Mouse (Mus musculus): ENCODE measurements around the gene Gm8882. TPM values are rescaled to one million over a fixed set of nuclear protein-coding genes. Genes with fewer than 3 reads are reported as not detected.
"Not testable (repeated sequence)": the region's sequence is repeated elsewhere in the genome, so short reads cannot be mapped to it uniquely, and the experiment has no call there.

The Gm8882 gene
- polyA plus RNA-seq (2015; fragmentation: Nextera tagmentation; extraction: Ambion mirVana): not detected in 2 replicates

GRCm38 (mm10) chr6:132364034-132364433 lies at the start of gene Gm8882:
Gm8882 (minus strand) TSS chr6:132364134.
- not testable (repeated sequence) for H3K27ac ChIP-seq (ENCODE audit: low read length); H3K4me2 ChIP-seq (ENCODE audit: low read depth, low read length); H3K9ac ChIP-seq (ENCODE audit: low read length); ATAC-seq (replicated peaks; ENCODE audit: extremely low read depth, insufficient read depth, low FRiP score); H3K4me3 ChIP-seq (ENCODE audit: low read length); H3K27me3 ChIP-seq (ENCODE audit: control insufficient read depth, insufficient read depth, low read length); H3K36me3 ChIP-seq (ENCODE audit: control insufficient read depth, insufficient read depth); H3K9me3 ChIP-seq (replicated peaks; ENCODE audit: control insufficient read depth, low read length); H3K4me1 ChIP-seq (ENCODE audit: control insufficient read depth, insufficient read depth, low read length)
- 39% methylated on average over 1 of the region's 1 CpGs for WGBS

DNA sequence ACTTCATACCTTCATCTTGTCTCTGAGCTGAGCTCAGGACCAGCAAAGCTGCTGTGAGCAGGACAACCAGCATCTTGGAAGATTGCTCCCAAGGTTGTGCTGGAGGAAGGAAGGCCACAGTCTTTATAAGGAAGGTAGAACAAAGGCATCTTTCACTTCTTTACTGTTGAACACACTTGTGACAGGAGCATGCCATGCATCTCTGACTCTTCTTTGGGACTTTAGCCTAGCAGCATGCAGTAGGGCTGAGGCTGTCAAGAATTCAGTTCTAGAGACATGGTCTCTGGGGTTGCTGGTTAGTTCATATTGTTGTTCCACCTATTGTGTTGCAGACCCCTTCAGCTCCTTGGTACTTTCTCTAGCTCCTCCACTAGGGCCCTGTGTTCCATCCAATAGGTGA lies 49.3 kb downstream of the Gm8882 start, which contains the start of gene Prpmp5:
Prpmp5 (minus strand) TSS at position 101 of the 400 bp plus-strand sequence.
- H3K27ac ChIP-seq (ENCODE audit: low read length); H3K4me2 ChIP-seq (ENCODE audit: low read depth, low read length); H3K4me1 ChIP-seq (ENCODE audit: control insufficient read depth, insufficient read depth, low read length); H3K36me3 ChIP-seq (ENCODE audit: control insufficient read depth, insufficient read depth); H3K27me3 ChIP-seq (ENCODE audit: control insufficient read depth, insufficient read depth, low read length); ATAC-seq (replicated peaks; ENCODE audit: extremely low read depth, insufficient read depth, low FRiP score); H3K4me3 ChIP-seq (ENCODE audit: low read length); H3K9ac ChIP-seq (ENCODE audit: low read length); H3K9me3 ChIP-seq (replicated peaks; ENCODE audit: control insufficient read depth, low read length): not testable (repeated sequence)

Other genes starting within 250 kb of the Gm8882 start
- gene Prb1, start 153.6 kb downstream of the Gm8882 start, polyA plus RNA-seq (2015; fragmentation: Nextera tagmentation; extraction: Ambion mirVana): not detected in 2 replicates
- not detected in 2 replicates for gene Prpmp5, start 49.4 kb downstream of the Gm8882 start, polyA plus RNA-seq (2015; fragmentation: Nextera tagmentation; extraction: Ambion mirVana)
- gene Prh1, start 205.7 kb upstream of the Gm8882 start, polyA plus RNA-seq (2015; fragmentation: Nextera tagmentation; extraction: Ambion mirVana): not detected in 2 replicates
- not detected in 2 replicates for gene Prp2, start 231.8 kb upstream of the Gm8882 start, polyA plus RNA-seq (2015; fragmentation: Nextera tagmentation; extraction: Ambion mirVana)

All from heart, embryonic 16.5 days (tissue).